Mouse (Mus musculus) WW6 (cell line): ENCODE data around the gene Mapkapk5.

Experiments used
- DNase-seq: peaks from one replicate; pipeline ENCODE4 v3.0.0-alpha.2; 2013; ENCODE audit warnings: low read depth, low spot score

Mapkapk5 gene

DNA sequence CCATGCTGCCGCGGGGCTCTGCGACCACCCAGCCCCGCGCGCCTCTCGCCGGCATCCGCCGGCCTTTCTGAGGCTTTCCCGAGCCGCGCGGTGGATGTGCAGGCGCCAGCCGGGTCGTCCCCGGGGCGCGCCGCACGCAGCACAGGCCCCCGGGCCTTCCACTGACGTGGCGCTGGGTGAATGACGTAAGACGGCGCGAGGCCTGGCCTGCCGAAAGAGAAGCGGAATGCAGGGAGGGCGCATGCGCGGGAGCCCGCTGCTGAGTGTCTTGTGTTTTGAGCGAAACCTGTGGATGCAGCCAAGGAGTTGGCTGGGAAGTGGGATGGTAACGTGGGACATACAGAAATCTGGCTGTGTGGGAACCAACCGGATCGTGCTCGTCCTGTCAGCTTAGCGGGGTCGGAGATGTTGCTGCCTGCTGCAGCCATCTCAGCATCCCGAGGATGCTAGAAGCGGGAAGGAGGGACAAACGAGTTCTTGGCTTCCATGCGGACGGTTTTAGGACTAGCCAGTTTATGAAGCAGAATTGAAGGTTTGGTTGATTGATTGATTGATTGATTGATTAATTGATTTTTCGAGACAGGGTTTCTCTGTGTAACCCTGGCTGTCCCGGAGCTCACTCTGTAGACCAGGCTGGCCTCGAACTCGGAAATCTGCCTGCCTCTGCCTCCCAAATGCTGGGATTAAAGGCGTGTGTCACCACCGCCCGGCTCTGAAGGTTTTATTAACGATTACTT, at the start of gene Mapkapk5:
Mapkapk5 (minus strand) TSS at position 113 of the 737 bp plus-strand sequence.
- peak; percentile 90 for DNase-seq

DNA sequence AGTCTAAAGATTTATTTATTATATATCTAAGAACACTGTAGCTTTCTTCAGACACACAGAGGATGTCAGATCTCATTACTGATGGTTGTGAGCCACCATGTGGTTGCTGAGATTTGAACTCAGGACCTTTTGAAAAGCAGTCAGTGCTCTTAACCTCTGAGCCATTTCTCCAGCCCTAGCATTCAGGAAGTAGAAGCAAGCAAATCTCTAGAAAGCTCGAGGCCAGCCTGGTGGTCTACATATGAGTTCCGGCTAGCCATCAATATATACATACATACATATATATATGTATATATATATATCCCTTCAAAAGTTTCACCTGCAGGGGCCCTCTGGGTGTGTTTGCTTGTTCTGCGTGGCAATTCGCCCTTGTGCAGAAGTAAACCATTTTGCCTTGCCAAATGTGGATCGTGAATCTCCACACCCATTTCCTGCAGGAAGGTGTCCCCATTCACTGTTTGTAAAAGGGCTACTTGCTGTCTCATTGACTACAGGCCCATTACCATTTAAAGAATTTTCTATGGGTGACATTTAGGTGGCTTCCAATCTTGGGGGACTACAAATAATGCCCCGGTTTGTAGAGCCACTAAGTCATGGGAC, 49.1 kb upstream of the Mapkapk5 start:
- DNase-seq = no peak

DNA sequence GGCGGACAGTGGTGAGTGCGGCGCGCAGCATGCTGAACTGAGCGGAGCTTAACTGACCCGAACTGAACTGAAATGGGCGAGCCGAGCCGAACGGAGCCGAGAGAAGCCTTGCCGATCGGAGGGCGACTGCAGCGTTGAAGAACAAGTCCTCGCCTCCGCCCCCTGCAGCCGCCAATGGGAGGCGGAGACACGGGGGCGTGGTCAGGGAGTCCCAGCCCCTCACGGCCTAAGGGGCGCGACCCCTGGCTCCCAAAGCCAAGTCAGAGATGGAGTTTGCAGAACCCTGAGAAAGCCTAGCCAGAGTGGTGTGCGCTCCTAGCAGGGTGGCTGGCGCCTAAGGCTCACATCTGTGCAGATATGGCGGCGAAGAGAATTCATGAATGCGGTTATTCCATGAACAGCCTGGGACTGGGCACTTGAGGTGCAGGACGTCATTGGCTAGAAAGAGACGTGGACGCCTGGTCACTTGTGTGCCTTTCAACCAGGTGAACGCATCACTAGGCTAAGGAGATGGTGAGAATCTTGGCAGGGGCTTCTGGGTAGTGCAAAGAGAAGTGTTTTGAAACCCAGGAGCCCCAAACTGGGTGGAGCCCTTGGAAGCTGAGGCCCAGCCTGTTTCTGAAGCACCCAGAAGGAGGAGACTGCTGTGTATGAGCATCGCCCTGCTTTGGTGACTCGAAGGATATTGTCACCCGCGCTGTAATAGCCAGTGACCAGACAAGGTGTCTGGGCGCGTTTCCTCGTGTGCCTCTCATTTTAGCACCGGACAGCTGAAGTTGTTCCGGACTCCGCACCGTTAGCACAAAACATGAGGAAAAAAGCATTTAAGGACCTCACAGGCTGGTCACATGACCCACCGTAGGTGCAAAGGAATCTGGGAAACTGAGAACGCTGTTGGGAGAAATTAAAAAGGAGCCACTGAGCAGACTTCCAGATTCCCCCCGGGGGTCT, 48.0 kb upstream of the Mapkapk5 start, which contains the start of gene Aldh2:
Aldh2 (minus strand) TSS at position 374 of the 951 bp plus-strand sequence.
- peak; percentile 80 for DNase-seq

DNA sequence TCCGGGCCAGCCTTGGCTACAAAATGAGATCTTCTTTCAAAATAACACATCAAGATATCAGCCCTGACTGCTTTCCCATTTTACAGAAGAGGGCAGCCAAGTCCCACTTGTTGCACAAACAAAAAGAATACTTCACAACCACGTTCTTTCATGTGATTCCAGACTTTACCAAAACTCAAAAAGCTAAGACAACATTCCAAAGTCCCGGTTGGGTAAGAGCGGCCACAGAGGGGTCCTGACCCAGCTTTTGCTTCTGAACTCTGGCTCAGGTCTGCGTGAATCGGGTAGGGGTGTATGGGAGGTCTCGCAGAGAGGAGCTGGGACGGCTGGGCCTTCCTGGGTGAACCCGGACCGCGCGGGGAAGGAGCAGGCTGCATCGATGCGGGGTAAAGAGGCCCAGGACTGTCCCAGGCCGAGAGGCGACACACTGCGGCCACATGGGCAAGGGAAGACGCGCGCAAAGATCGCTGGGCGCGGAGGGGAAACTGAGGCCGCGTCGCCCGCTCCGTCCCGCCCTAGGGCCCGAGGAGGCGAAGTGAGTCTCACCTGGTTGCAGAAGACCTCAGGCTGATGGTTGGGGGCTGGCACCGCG, 47.2 kb upstream of the Mapkapk5 start:
- DNase-seq = no peak

DNA sequence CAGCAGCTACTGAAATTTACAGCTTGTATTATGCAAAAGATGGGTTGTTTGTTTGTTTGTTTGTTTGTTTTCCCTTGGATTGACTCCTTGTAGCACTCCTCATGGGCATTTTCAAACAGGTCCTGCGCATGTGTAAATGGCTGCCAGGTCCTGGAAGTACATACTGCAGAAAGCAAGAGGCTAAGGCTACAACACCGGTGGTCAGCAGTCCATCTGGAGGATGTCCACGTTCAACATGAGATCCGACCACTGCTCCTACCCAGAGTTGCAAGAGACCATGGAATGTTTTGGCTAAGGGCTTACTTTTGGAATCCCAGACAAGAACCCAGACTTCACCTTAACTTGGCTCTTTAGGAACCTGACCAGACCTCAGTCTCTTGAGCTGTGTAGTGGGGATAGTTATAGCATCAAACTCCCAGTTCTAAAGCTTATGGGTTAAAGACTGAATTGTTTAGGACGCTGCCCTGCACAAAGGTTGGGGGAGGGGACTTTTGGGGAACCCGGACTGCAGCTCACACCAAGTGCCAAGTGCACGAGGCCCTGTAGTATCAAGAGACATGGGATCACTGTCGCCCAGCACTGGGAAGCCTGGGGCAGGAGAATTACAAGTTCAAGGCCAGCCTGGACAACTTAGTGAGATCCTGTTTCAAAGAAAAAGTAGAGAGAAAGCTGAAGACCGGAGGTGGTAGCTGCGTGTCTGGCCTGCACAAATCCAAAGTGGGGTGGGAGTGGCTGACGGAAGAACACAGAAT, 46.5 kb upstream of the Mapkapk5 start:
- no peak for DNase-seq

DNA sequence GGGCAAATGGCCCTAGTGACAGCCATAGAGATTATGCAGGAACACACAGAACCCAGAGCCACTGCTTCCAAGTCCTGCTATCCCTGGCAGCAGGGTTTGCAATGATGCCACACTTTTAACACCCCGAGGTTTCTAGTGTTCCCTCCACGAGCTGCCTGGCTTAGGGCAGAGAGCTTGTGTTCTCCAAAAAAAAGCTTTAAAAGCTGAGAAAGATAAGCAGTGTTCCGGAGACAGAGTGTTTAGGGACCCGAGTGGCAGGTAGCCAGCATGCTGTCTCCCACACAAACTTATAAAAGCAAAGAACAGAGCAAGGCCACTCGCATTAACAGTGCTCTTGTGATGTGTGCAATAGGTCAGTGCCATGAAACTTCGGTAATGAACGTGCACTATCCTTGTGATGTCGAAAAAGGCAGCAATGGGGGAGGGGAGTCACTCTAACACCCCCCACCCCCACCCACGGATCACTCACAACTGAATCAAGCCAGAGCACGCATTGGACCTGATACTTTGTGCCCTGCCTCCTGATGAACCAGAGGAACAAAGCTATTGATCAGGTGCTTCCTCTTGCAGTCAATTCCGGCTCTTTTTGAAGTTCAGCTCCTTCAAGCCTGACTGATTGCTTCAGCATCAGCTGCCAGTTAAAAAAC, 45.8 kb upstream of the Mapkapk5 start:
- no peak for DNase-seq

DNA sequence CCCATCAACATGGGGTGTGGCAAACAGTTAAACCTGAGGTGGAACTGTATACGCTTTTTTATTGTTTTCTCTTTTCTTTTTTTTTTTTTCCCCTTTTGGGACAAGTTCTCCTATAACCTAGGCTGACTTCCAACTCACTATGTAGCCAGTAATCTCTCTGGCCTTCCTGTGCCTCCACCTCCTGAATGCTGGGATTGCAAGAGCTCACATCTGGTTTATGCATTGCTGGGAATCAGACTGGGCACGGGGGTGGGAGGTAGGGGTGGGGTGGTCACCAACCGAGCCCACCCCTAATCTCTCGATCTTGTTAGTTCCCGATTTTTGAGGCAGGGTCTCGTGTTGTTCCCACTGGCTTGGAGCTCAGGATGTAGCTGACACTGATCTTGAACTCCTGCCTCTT, 44.2 kb upstream of the Mapkapk5 start:
- DNase-seq = no peak

DNA sequence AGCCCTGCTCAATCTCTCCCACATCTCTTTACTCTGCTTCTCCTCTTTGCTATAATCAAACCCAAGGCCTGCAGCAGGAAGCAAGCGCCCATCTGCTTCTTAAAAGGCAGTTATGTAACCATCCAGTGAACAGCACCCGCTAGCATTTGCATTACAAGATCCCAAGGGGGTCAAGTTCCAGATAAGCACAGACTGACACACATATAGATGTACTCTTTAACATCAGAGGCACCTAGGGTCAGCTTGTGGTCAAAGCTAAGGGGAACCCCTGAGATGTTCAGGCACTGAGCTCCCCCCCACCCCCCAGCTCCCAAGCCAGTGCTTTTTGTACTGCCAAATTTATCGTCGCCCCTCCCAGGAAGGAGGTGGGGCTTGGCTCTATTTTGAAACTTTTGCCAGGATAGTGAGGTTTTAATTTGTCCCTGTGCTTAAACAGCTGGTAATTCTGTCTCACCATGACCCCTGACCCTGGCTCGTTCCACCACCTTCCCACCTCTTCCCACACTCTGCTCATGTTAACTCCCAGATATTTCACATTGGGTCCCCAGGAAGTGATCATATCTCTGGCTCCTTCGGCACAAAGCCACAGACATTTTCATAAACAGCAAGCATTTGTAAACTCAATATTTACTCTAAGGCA, 40.8 kb upstream of the Mapkapk5 start:
- DNase-seq = no peak

DNA sequence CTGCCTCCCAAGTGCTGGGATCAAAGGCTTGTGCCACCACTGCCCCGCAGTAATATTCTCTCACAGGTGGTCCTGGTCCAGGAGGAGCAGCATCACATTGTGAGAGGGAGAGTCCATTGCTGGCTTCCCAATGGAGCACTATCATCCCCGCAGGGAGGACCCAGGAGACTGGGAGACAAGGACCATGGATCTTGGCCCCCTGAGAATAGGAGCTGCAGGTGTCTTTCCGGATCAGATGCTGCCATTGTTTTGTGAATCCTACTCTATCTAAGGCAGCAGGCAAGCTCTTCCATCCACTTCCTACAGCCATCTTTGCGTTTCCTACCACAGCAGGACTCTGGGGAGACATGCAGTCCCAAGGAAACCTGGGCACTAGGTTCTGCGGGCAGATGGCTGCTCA, 40.0 kb upstream of the Mapkapk5 start:
- no peak for DNase-seq

DNA sequence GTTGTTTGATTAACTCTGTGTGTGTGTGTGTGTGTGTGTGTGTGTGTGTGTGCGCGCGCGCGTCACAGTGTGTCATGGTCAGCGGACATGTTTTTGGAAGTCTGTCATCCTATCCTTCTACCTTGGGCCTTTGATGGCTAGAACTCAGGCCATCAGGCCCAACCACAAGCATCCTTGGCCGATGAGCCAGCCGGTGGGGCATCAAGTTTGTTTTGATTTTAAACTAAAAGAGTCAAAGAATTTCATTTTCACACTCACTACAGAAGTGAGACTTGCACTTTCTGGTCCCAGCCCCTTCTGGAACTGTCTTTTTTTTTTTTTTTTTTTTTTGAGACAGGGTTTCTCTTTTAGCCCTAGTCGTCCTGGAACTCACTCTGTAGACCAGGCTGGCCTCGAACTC, 39.3 kb upstream of the Mapkapk5 start:
- DNase-seq = no peak

DNA sequence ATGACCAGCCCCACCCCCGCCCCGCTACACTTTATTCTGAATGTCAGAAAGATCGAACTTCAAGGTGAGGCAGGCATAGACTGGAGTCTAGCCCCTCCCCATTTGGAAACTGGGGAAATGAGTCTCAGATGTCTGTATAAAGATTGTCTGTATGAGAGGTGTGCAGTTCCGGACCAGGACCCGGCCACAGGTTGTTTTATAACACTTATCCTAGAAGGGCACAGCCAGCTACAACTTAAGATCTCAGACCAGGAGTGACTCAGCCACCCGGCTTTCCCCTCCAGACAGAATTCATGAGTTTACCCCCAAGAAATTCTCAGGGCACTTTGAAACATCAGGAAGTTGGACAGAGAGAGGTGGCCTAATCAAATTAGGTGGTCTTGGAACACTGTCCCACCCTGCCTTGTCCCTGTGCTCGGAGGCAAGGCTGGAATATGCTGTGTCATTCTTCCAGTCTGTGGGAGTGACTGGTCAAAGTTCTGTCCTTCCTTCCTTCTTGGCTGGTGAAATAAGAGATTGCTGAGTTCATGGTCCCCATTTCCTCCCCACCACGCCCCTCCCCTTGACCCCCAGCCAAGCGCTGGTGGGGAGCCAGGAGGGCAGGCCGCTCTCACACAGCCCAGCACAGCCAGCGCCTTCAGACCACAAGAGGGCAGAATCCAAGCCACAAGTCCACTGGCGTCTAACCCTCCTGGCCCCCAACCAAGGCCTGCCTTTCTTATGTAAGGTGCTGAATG, 38.2 kb upstream of the Mapkapk5 start:
- peak; percentile 57 for DNase-seq

DNA sequence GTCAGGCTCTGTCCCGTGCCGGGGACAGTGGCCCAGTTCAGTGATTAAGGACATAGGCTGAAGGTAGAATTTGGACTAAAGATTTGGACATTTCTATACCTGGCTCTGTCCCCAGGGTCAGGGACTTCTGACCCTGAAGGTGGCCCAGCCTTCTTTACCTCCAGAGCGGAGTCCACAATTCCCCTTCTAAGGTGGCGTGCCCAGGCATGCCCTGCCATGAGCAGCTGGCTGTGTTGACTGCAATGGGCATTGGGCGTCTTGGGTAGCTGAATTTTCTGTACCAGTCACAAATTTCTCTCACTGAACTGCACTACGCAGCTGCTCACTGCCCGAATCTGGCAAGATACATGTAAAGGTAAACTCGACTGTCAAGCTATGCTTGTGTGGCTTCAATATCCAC, 36.2 kb upstream of the Mapkapk5 start:
- no peak for DNase-seq

DNA sequence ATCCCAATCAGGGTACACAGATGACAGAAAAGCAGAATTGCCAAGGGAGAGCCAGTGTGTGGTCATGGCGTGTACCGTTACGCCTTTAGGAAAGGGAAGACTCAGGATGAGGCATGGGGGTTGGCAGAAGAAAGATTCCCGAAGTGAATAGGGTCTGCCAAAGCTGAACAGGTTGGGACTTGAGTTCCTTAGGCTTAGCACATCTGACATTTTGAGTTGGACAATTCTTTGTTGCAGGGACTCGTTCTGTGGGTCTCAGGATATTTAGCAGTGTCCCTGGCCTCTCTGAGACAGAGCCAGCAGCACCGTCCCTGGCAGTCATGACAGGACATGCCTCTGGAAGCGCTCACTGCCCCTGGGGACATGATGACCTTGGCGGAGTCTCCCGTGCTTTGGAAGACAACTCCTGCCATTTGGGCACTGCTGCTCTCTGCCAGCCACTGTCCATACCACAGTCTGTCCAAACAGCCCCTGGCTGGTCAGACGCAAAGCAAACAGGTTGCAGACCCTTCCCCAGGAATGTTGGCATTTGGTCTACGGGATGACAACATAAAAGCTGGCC, 31.3 kb upstream of the Mapkapk5 start:
- no peak for DNase-seq

DNA sequence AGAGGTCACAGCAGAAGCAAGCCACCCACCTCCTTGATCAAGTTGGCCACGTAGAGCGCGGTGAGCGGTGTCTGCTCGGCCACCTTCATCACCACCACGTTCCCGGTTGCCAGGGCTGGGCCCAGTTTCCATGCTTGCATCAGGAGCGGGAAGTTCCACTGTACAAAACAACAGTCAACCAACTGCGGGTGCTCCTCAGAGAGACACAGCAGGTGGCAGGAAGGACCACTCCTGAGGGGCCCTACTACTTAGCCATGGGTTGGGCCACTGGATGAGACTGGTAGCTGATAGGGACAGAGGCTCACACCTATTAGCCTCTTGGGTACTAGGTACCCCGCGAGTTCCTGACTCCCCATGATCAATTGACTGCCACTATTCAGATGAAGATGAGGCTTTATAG, 30.2 kb upstream of the Mapkapk5 start:
- no peak for DNase-seq

DNA sequence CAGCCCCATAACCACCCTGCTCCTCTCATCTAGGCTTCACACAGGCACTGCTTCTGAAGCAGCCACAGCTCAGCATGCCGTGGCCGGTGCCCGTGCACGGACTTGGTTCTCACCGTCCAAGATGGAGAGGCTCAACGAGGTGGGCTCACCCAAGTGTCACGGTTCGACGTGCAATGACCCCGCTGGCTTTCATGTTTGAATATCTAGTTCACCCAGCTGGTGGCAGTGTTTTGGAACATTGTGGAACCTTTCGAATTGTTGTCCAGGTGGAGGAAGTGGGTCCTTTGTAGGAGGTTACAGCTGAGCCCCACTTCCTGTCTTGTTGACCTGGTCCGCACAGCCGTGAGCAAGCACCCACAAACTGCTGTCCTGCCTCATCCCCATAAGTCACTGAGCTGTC, 28.4 kb upstream of the Mapkapk5 start:
- DNase-seq = no peak

DNA sequence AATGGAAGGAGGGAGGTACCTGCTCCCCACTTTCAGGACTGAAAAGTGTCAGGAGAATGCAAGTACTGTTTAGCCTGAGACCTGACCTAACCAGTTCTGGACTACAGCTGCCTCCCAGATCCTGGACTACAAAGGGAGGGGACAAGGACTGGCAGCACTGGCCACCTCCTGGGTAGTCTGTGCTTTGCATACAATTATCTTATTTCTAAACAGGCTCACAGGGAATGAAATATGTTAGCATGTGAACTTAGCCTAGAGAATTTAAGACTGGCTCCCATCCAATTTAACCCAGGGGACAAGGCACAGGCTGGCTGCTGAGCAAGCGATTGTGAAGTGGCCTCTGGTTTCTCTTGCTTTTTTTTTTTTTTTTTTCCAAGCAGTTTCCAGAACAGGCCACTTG, 25.1 kb upstream of the Mapkapk5 start:
- no peak for DNase-seq

DNA sequence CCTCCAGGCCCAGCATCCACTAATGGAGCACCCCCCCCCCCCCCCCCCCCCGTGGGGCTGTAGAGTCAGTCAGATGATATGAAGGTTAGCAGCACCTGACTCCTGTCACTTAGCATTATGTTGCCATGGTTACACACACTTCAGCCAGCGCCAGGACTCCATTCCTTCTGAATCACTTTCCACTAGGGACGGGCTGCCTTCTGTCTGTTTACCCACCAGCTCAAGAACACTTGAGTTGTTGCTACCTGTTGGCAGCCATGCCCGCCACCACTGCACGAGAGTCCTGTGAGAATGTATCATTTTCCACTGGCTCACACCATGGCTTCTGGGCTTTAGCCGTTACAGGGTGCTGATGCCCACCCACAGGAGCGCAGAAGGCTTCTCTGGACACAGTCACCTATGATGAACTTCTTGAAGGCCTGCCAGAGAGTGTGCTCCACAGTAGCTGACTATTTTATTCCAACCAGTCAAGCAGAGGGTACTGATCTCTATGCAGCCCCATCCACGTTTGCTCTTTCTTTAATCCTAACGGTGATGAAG, 24.2 kb upstream of the Mapkapk5 start:
- no peak for DNase-seq

DNA sequence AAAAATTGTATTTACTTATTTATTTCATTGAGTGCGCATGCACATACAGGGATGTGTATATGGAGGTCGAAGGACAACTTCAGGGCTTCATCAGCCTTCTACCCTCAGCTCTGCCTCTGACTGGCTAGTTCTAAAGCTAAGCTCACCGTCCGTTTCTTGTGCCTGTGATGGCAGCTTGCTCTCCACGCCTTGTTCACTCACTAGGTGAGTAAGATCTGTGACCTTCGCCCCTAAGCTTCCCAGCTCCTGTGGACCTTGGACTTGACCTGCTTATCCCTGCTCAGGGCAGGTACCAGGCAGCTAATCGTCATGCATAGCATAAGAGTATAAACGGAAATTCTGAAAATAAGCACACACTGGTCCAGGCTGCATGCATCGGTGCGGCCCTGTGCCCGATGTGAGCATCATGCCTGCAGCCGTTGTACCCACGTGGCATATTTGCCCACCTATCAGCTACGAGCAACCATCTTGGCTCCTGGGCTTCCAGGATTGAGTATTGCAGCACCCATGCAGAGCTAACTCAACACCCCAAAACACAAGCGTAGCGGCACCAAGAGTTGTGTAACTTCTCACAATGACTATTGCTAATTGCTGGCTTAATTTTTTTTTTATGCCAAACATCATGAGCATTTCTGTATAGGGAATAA, 20.5 kb upstream of the Mapkapk5 start:
- DNase-seq = no peak
